Mouse (Mus musculus) lung, embryonic 14.5 days (tissue): ENCODE results near the gene Gm20662. TPM values are rescaled to one million over a fixed set of nuclear protein-coding genes. Genes with fewer than 3 reads are reported as not detected.

Source experiments
- ATAC-seq: fragments of 200-750 bp; cut with Nextera tagmentation; 2 replicates; pipeline ENCODE4 v1.8.0; 2017; ENCODE audit warnings: mild to moderate bottlenecking, moderate TSS enrichment, moderate library complexity; ENCODE audit not compliant: insufficient read depth
- DNase-seq: peaks from one replicate; pipeline ENCODE4 v3.0.0-alpha.2; 2015
- H3K27ac ChIP-seq: fragments of 300-500 bp; sonication (generic); 2 replicates; pipeline ENCODE4 v1.5.1; 2014; ENCODE audit warnings: low read depth, mild to moderate bottlenecking, moderate library complexity
- H3K27me3 ChIP-seq: fragments of 300-500 bp; sonication (generic); 2 replicates; pipeline ENCODE4 v1.6.1; 2014; ENCODE audit warnings: low read length, control low read depth; ENCODE audit not compliant: insufficient read depth
- H3K36me3 ChIP-seq: fragments of 300-500 bp; sonication (generic); 2 replicates; pipeline ENCODE4 v1.6.1; 2014; ENCODE audit warnings: control low read depth; ENCODE audit not compliant: insufficient read depth
- H3K4me1 ChIP-seq: fragments of 300-500 bp; sonication (generic); 2 replicates; pipeline ENCODE4 v1.6.1; 2014; ENCODE audit warnings: antibody characterized with exemption, control low read depth; ENCODE audit not compliant: insufficient read depth
- H3K4me2 ChIP-seq: fragments of 300-500 bp; sonication (generic); 2 replicates; pipeline ENCODE4 v1.6.1; 2014; ENCODE audit warnings: mild to moderate bottlenecking
- H3K4me3 ChIP-seq: fragments of 300-500 bp; sonication (generic); 2 replicates; pipeline ENCODE4 v1.5.1; 2014; ENCODE audit warnings: low read depth, low read length
- H3K9ac ChIP-seq: fragments of 300-500 bp; sonication (generic); 2 replicates; pipeline ENCODE4 v1.6.1; 2014
- H3K9me3 ChIP-seq: fragments of 300-500 bp; sonication (generic); 2 replicates; pipeline ENCODE4 v1.6.1; 2016; ENCODE audit warnings: low read depth, low read length, control low read depth
- CTCF ChIP-seq: IDR thresholded peaks from 2 replicates; pipeline ENCODE4 v1.5.1; 2016; ENCODE audit warnings: antibody characterized with exemption, low read depth
- WGBS: fragments of 180-500 bp; shearing (Covaris S2); extraction: QIAGEN DNeasy Blood & Tissue Kit; methylation state at CpG from one replicate; pipeline ENCODE4 v1.1.7; 2014; 5-methylcytosine and 5-hydroxymethylcytosine counted together
- microRNA-seq: library from miRNA; unstranded; fragments of <30 nt; microRNA quantifications from one replicate; pipeline ENCODE4, GENCODE M21; 2016; ENCODE audit warnings: borderline number of aligned reads
- polyA plus RNA-seq: library from polyadenylated mRNA; unstranded; fragments of >200 nt; fragmentation: Nextera tagmentation; extraction: Ambion mirVana; gene quantifications from 2 replicates; pipeline ENCODE4 v1.2.1, GENCODE M21; 2014

The Gm20662 gene
- polyA plus RNA-seq, 1 experiment from 2014 or later = 0.37 TPM

GRCm38 (mm10) chr9:108093586-108093985 lies 97.4 kb downstream of the Gm20662 start:
- Histone ChIP-seq H3K27me3 (no peaks in the 10 kb centered on the region), H3K4me3 (peak overlapping the region; percentile 76), H3K4me1 (peaks cover 5% of the 10 kb centered on the region), H3K36me3 (peaks cover 39% of the 10 kb centered on the region), H3K27ac (no peak overlapping the region; the same call in 1 of the 2 replicates), H3K9ac (peak overlapping the region; percentile 77), H3K9me3 (no peaks in the 10 kb centered on the region), H3K4me2 (peak overlapping the region; percentile 99)
- TF ChIP-seq CTCF = no peak
- DNase-seq (peak; percentile 21), ATAC-seq (no peak)
- WGBS = 65% methylated on average over 10 of the region's 10 CpGs

- Histone ChIP-seq H3K4me2 (peak within 1 kb of the TSS; percentile 99), H3K9ac (peak within 1 kb of the TSS; percentile 77), H3K9me3 (no peaks in the 10 kb centered on the region), H3K27me3 (no peaks in the 10 kb centered on the region), H3K4me3 (peak within 1 kb of the TSS; percentile 76), H3K4me1 (peaks cover 5% of the 10 kb centered on the region), H3K27ac (peak within 1 kb of the TSS; percentile 82), H3K36me3 (peaks cover 31% of the 10 kb centered on the region)
- peak; percentile 25 for TF ChIP-seq CTCF
- peak; percentile 97 for ATAC-seq
- under 1% methylated on average over 52 of the region's 52 CpGs for WGBS
- peak; percentile 98 for DNase-seq
Observed at GRCm38 (mm10) chr9:108094184-108094941, 98.2 kb downstream of the Gm20662 start, which contains the start of gene Apeh. Gene Apeh (minus strand): TSS chr9:108094606.

Small RNA genes lying within 50 kb of the gene (microRNA-seq; reads per million reads assigned to microRNA genes)
- gene Mir7088 = not detected

Other genes starting within 250 kb of the Gm20662 start
- 176 and 184 TPM in 2 replicates for gene Rbm5, start 225.4 kb upstream of the Gm20662 start, polyA plus RNA-seq
- 73.2 and 74.4 TPM in 2 replicates for gene Rbm6, start 123.1 kb upstream of the Gm20662 start, polyA plus RNA-seq
- gene Mon1a, start 108.2 kb upstream of the Gm20662 start, polyA plus RNA-seq = 11.9 and 13.0 TPM in 2 replicates
- 1.7 and 2.2 TPM in 2 replicates for gene Mst1r, start 89.5 kb upstream of the Gm20662 start, polyA plus RNA-seq
- gene Actl11, start 67.9 kb upstream of the Gm20662 start, polyA plus RNA-seq = not detected in 2 replicates
- 2.7 TPM in 2 replicates for gene Camkv, start 60.7 kb upstream of the Gm20662 start, polyA plus RNA-seq
- gene Traip, start 46.2 kb upstream of the Gm20662 start, polyA plus RNA-seq = 30.7 and 31.2 TPM in 2 replicates
- gene Uba7, start 20.8 kb upstream of the Gm20662 start, polyA plus RNA-seq = 18.1 and 18.8 TPM in 2 replicates
- gene Gm20661, start 13.3 kb upstream of the Gm20662 start, polyA plus RNA-seq = 4.0 and 4.5 TPM in 2 replicates
- gene Inka1, start 10.5 kb upstream of the Gm20662 start, polyA plus RNA-seq = 74.2 and 81.8 TPM in 2 replicates
- 7.7 and 8.3 TPM in 2 replicates for gene Cdhr4, start 3.9 kb upstream of the Gm20662 start, polyA plus RNA-seq
- 28.4 and 29.3 TPM in 2 replicates for gene Ip6k1, start 6.2 kb downstream of the Gm20662 start, polyA plus RNA-seq
- 22.2 and 25.7 TPM in 2 replicates for gene Gmppb, start 52.9 kb downstream of the Gm20662 start, polyA plus RNA-seq
- 3.1 and 3.4 TPM in 2 replicates for gene Amigo3, start 56.8 kb downstream of the Gm20662 start, polyA plus RNA-seq
- 0.18 and 0.20 TPM in 2 replicates for gene Mst1, start 84.1 kb downstream of the Gm20662 start, polyA plus RNA-seq
- gene Rnf123, start 87.0 kb downstream of the Gm20662 start, polyA plus RNA-seq = 27.9 and 30.9 TPM in 2 replicates
- 49.4 and 49.9 TPM in 2 replicates for gene Apeh, start 98.3 kb downstream of the Gm20662 start, polyA plus RNA-seq
- 0.15 and 0.24 TPM in 2 replicates for gene Bsn, start 194.0 kb downstream of the Gm20662 start, polyA plus RNA-seq